Comparison of ENCODE assay signal across 11 mouse cellular contexts in genomic region chr9:58496470-58497182, GRCm38 (mm10). TPM values are rescaled to one million over a fixed set of nuclear protein-coding genes. Genes with fewer than 3 reads are reported as not detected.
DNase-seq lines count a peak whose midpoint lies in the region; TF ChIP-seq lines count a peak whose summit lies in the region.
"Had no signal": no experiment of that assay in that cellular context is flagged by ENCODE, and none has a peak within 500 bp of the region (broad histone marks: within the 10 kb centered on the region; RNA-seq: fewer than 3 reads in every experiment).

No protein-coding gene starts in this region.

- H3K36me3 ChIP-seq in spleen, adult 2 months (ENCODE audit: control insufficient read depth, insufficient read depth, low read length): no peaks in the 10 kb centered on the region

- DNase-seq in kidney, postnatal 10 days: peak; percentile 19
- no peak for DNase-seq in kidney, adult 11 months
- DNase-seq in spleen, adult 2 months (ENCODE audit: low read depth in 1 of 2, low spot score in 2 of 2): no peak
- no peak for DNase-seq in spleen, postnatal 36 days (ENCODE audit: low spot score in 2 of 2)
- DNase-seq in brain, adult 2 months (ENCODE audit: low read depth, low spot score): peak; percentile 80
- DNase-seq in thymus, postnatal 4 days: peak; percentile 67
- DNase-seq in adrenal gland, adult 2 months: no peak
- DNase-seq: right cerebral cortex, postnatal 25 days had no signal

- TF ChIP-seq CTCF in spleen, adult 2 months (IDR thresholded peaks at IDR 0.05; ENCODE audit: extremely low read depth, insufficient read depth, insufficient read length, insufficient replicate concordance): peak; percentile 18; the same call in 1 of the 2 replicates

- no peaks in the 10 kb centered on the region for H3K27me3 ChIP-seq in spleen, adult 2 months (ENCODE audit: control insufficient read depth, insufficient read depth, low read length)
- H3K27me3 ChIP-seq: embryonic facial prominence, embryonic 15.5 days; limb, embryonic 13.5 days had no signal

- no peak overlapping the region for H3K27ac ChIP-seq in spleen, adult 2 months (ENCODE audit: insufficient read depth, low read length)
- H3K27ac ChIP-seq: embryonic facial prominence, embryonic 15.5 days; limb, embryonic 13.5 days; midbrain, embryonic 13.5 days had no signal

- no peak overlapping the region for H3K4me3 ChIP-seq in spleen, adult 2 months (ENCODE audit: extremely low read depth, insufficient read depth, insufficient read length)
- H3K4me3 ChIP-seq: embryonic facial prominence, embryonic 15.5 days; limb, embryonic 13.5 days; midbrain, embryonic 13.5 days had no signal

- 26% methylated on average over 4 of the region's 4 CpGs for WGBS in spleen, adult 2 months

- H3K4me1 ChIP-seq in spleen, adult 2 months (ENCODE audit: control insufficient read depth, insufficient read depth, insufficient read length): no peaks in the 10 kb centered on the region
- H3K4me1 ChIP-seq: embryonic facial prominence, embryonic 15.5 days had no signal

- TF ChIP-seq POLR2A in spleen, adult 2 months (IDR thresholded peaks at IDR 0.05; ENCODE audit: low read depth, low read length): no peak

RNA-seq across cellular contexts. Expression of gene Insyn1, which starts 8.2 kb away (rescaled TPM):
- polyA plus RNA-seq in spleen, adult 2 months (2012; rRNA removed): 1.1 and 1.2 TPM in 2 replicates
- 10 to 100 TPM in 1 of 2 experiments, 1 to 10 TPM in 1; 8.2 to 11.9 TPM for total RNA-seq in adrenal gland, adult 2 months (2021)
- polyA plus RNA-seq in adrenal gland, adult 2 months (2012; rRNA removed): 9.2 and 12.7 TPM in 2 replicates

RNA-seq across cellular contexts. Expression of gene Cd276, which starts 58.6 kb away (rescaled TPM):
- 2.4 and 3.1 TPM in 2 replicates for polyA plus RNA-seq in spleen, adult 2 months (2012; rRNA removed)
- total RNA-seq in adrenal gland, adult 2 months (2021): 10 to 100 TPM; 11.0 to 12.3 TPM
- 7.2 and 9.5 TPM in 2 replicates for polyA plus RNA-seq in adrenal gland, adult 2 months (2012; rRNA removed)

Comparison
In these comparisons a context has a peak if more than half of its experiments do, and no peak if none do; other contexts are left out.
1. DNase-seq: peak in kidney, postnatal 10 days (single experiment), brain, adult 2 months (single experiment) and thymus, postnatal 4 days (single experiment); none in kidney, adult 11 months (single experiment), spleen, adult 2 months (0 of 2), spleen, postnatal 36 days (0 of 2) and adrenal gland, adult 2 months (single experiment).